Mouse (Mus musculus) cerebellum, adult 2 months (tissue): Measurements from ENCODE around the gene Prss30. TPM values are rescaled to one million over a fixed set of nuclear protein-coding genes. Genes with fewer than 3 reads are reported as not detected.
"Not testable (repeated sequence)": the region's sequence is repeated elsewhere in the genome, so short reads cannot be mapped to it uniquely, and the experiment has no call there.

Experiments used
- DNase-seq, 2 experiments: peaks; one replicate each; pipeline ENCODE4 v3.0.0; 2021
- H3K27ac ChIP-seq: fragments of 200-500 bp; 2 replicates; pipeline ENCODE4 v1.5.1; 2012; ENCODE audit warnings: low read length, control low read depth, inconsistent platforms; ENCODE audit not compliant: insufficient read depth
- H3K27me3 ChIP-seq: fragments of 200-500 bp; 2 replicates; pipeline ENCODE4 v1.6.1; 2012; ENCODE audit warnings: inconsistent platforms, mild to moderate bottlenecking, low read length, moderate library complexity; ENCODE audit not compliant: control insufficient read depth, insufficient read depth
- H3K4me1 ChIP-seq: fragments of 200-500 bp; 2 replicates; pipeline ENCODE4 v1.6.1; 2011; ENCODE audit warnings: low read length; ENCODE audit not compliant: control insufficient read depth, insufficient read depth
- H3K4me3 ChIP-seq: fragments of 200-500 bp; replicated peaks from 2 replicates; pipeline ENCODE3; 2011; ENCODE audit warnings: mild to moderate bottlenecking, low read depth, low read length, control low read depth; ENCODE audit not compliant: insufficient read depth
- CTCF ChIP-seq: fragments of 200-500 bp; IDR thresholded peaks from 2 replicates; pipeline ENCODE4 v1.5.1; 2011; ENCODE audit warnings: low read depth, mild to moderate bottlenecking, control low read depth, low read length, moderate library complexity, borderline replicate concordance; ENCODE audit not compliant: insufficient read depth
- POLR2A ChIP-seq: fragments of 200-500 bp; IDR thresholded peaks from 2 replicates; pipeline ENCODE4 v1.6.1; 2011; ENCODE audit warnings: low read length, control low read depth, borderline replicate concordance; ENCODE audit not compliant: insufficient read depth
- WGBS: fragments of 180-500 bp; shearing (Covaris S2); methylation state at CpG from one replicate; pipeline ENCODE4 v1.1.7; 2018; 5-methylcytosine and 5-hydroxymethylcytosine counted together
- polyA plus RNA-seq: library from polyadenylated mRNA; depleted of rRNA; stranded (reverse); fragments of >200 nt; gene quantifications from 2 replicates; pipeline ENCODE4 v1.2.3, GENCODE M21; 2012

Gene Prss30
- polyA plus RNA-seq, 1 experiment = 0.11 TPM

GRCm38 (mm10) chr17:23961573-23962122 is 18.7 kb downstream of the Prss30 start:
- WGBS = 78% methylated on average over 4 of the region's 4 CpGs
- H3K4me3 ChIP-seq = no peak overlapping the region
- no peak overlapping the region for H3K27ac ChIP-seq
- no peak for DNase-seq
- TF ChIP-seq POLR2A = no peak
- TF ChIP-seq CTCF = no peak
- peaks cover 3% of the 10 kb centered on the region; the same call in 1 of the 2 replicates for H3K4me1 ChIP-seq
- no peaks in the 10 kb centered on the region for H3K27me3 ChIP-seq

- Histone ChIP-seq H3K4me1 (no peaks in the 10 kb centered on the region), H3K4me3 (no peak overlapping the region), H3K27ac (no peak overlapping the region), H3K27me3 (no peaks in the 10 kb centered on the region)
- 38% methylated on average over 3 of the region's 3 CpGs for WGBS
- DNase-seq = peak; percentile 70 to 77
- no peak for TF ChIP-seq POLR2A
- peak; percentile 98 for TF ChIP-seq CTCF
Observed at GRCm38 (mm10) chr17:23960084-23960738, 20.2 kb downstream of the Prss30 start.

- H3K4me3 ChIP-seq = no peak within 1 kb of the TSS
- H3K27me3 ChIP-seq = no peaks in the 10 kb centered on the region
- no peak for TF ChIP-seq POLR2A
- no peak for TF ChIP-seq CTCF
- whole genome bisulfite sequencing = 59% methylated on average over 5 of the region's 5 CpGs
- H3K4me1 ChIP-seq = no peaks in the 10 kb centered on the region
- no peak for DNase-seq
- H3K27ac ChIP-seq = no peak within 1 kb of the TSS
Observed at GRCm38 (mm10) chr17:23955174-23955573, 25.2 kb downstream of the Prss30 start, which contains the start of gene Sbpl. TSS of gene Sbpl (minus strand) at chr17:23955274.

GRCm38 (mm10) chr17:23950828-23951227 is 29.5 kb downstream of the Prss30 start:
- H3K27ac ChIP-seq, H3K4me1 ChIP-seq, H3K4me3 ChIP-seq, DNase-seq, H3K27me3 ChIP-seq: not testable (repeated sequence)
- 64% methylated on average over 4 of the region's 4 CpGs for WGBS

GRCm38 (mm10) chr17:23949068-23949467 is 31.3 kb downstream of the Prss30 start:
- WGBS = 94% methylated on average over 2 of the region's 2 CpGs
- Histone ChIP-seq H3K27ac (no peak overlapping the region), H3K4me3 (no peak overlapping the region), H3K27me3 (no peaks in the 10 kb centered on the region), H3K4me1 (no peaks in the 10 kb centered on the region)
- TF ChIP-seq POLR2A (no peak), CTCF (no peak)
- DNase-seq = no peak

- DNase-seq, H3K27me3 ChIP-seq, H3K4me3 ChIP-seq, H3K27ac ChIP-seq, H3K4me1 ChIP-seq: not testable (repeated sequence)
- WGBS = 62% methylated on average over 4 of the region's 4 CpGs
Observed at GRCm38 (mm10) chr17:23947486-23947885, 32.9 kb downstream of the Prss30 start.

- TF ChIP-seq POLR2A = no peak
- TF ChIP-seq CTCF = no peak
- Histone ChIP-seq H3K4me1 (no peaks in the 10 kb centered on the region), H3K4me3 (no peak within 1 kb of the TSS), H3K27ac (no peak within 1 kb of the TSS), H3K27me3 (no peaks in the 10 kb centered on the region)
- no peak for DNase-seq
Observed at GRCm38 (mm10) chr17:23941372-23941771, 39.0 kb downstream of the Prss30 start, which contains the start of gene Sbp. TSS of gene Sbp (plus strand) at chr17:23941672.

GRCm38 (mm10) chr17:23931157-23931556 is 49.2 kb downstream of the Prss30 start:
- Histone ChIP-seq H3K27ac (no peak overlapping the region), H3K4me3 (no peak overlapping the region), H3K4me1 (no peaks in the 10 kb centered on the region), H3K27me3 (no peaks in the 10 kb centered on the region)
- TF ChIP-seq POLR2A (no peak), CTCF (no peak)
- WGBS = 90% methylated on average over 5 of the region's 5 CpGs
- DNase-seq = no peak

- Histone ChIP-seq H3K27ac (peak overlapping the region; percentile 65), H3K4me3 (peak overlapping the region; percentile 54), H3K27me3 (no peaks in the 10 kb centered on the region), H3K4me1 (no peaks in the 10 kb centered on the region; the same call in 1 of the 2 replicates)
- WGBS = 0% methylated on average over 14 of the region's 14 CpGs
- peak; percentile 76 to 79 for DNase-seq
- TF ChIP-seq POLR2A (no peak), CTCF (no peak)
Observed at GRCm38 (mm10) chr17:23925090-23925493, 55.3 kb downstream of the Prss30 start.
